Mouse (Mus musculus) E14TG2a.4 (cell line): ENCODE measurements around the gene Pdhb.

Experiments
- CTCF ChIP-seq: conservative IDR thresholded peaks from 2 replicates; pipeline ENCODE4 v1.5.1; 2014; ENCODE audit warnings: low read length
- NANOG ChIP-seq: IDR thresholded peaks from 2 replicates; pipeline ENCODE4 v1.6.1; 2014; ENCODE audit warnings: borderline replicate concordance, low read length, mixed read lengths

DNA sequence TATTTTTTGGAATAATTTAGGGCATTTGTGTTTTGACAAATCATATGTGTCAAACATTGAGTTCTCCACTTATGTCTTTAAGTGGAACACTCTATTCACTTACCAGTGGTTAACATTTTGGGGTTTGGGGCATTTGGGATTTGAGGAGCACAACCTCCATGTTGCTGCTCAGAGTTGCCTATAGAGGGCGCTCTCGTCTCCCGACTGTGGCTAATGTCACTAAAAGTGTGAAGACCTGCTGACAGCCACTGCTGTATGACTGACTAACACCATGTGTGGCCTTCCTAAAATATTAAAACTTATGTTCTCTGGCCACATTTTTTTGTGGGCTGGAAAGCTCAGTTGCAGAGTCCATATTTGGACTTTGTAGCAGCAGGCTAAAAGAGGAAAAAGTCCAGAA is 10.5 kb upstream of the Pdhb start:
- TF ChIP-seq CTCF, result peak; percentile 55
- TF ChIP-seq NANOG, result no peak
